Mouse (Mus musculus) midbrain, embryonic 14.5 days (tissue): Measurements from ENCODE around the gene Slc16a6. TPM values are rescaled to one million over a fixed set of nuclear protein-coding genes. Genes with fewer than 3 reads are reported as not detected.

Experiments used
- ATAC-seq: fragments of 200-750 bp; cut with Nextera tagmentation; 2 replicates; pipeline ENCODE4 v1.8.0; 2017; ENCODE audit warnings: moderate number of reproducible peaks, moderate library complexity; ENCODE audit not compliant: low FRiP score, low TSS enrichment
- DNase-seq: peaks from one replicate; pipeline ENCODE4 v3.0.0-alpha.2; 2015
- H3K27ac ChIP-seq: fragments of 300-500 bp; sonication (generic); replicated peaks from 2 replicates; pipeline ENCODE4 v1.5.1; 2014; ENCODE audit warnings: mild to moderate bottlenecking, low read depth, low read length, moderate library complexity
- H3K27me3 ChIP-seq: fragments of 300-500 bp; sonication (generic); 2 replicates; pipeline ENCODE4 v1.6.1; 2014; ENCODE audit warnings: low read length, control low read depth, mixed read lengths; ENCODE audit not compliant: control insufficient read depth, insufficient read depth
- H3K36me3 ChIP-seq: fragments of 300-500 bp; sonication (generic); 2 replicates; pipeline ENCODE4 v1.6.1; 2014; ENCODE audit warnings: low read length, control low read depth; ENCODE audit not compliant: control insufficient read depth, insufficient read depth
- H3K4me1 ChIP-seq: fragments of 300-500 bp; sonication (generic); 2 replicates; pipeline ENCODE4 v1.6.1; 2014; ENCODE audit warnings: mild to moderate bottlenecking, antibody characterized with exemption, low read length, control low read depth; ENCODE audit not compliant: control insufficient read depth, insufficient read depth
- H3K4me2 ChIP-seq: fragments of 300-500 bp; sonication (generic); 2 replicates; pipeline ENCODE4 v1.6.1; 2014; ENCODE audit warnings: mild to moderate bottlenecking, low read length, moderate library complexity
- H3K4me3 ChIP-seq: fragments of 300-500 bp; sonication (generic); replicated peaks from 2 replicates; pipeline ENCODE4 v1.5.1; 2014; ENCODE audit warnings: low read depth, low read length
- H3K9ac ChIP-seq: fragments of 300-500 bp; sonication (generic); replicated peaks from 2 replicates; pipeline ENCODE4 v1.6.1; 2014; ENCODE audit warnings: mild to moderate bottlenecking, low read length, moderate library complexity
- H3K9me3 ChIP-seq: fragments of 300-500 bp; sonication (generic); 2 replicates; pipeline ENCODE4 v1.6.1; 2016; ENCODE audit warnings: low read length, control low read depth, mixed read lengths; ENCODE audit not compliant: control insufficient read depth
- WGBS: fragments of 180-500 bp; shearing (Covaris S2); extraction: QIAGEN DNeasy Blood & Tissue Kit; methylation state at CpG from one replicate; pipeline ENCODE4 v1.1.7; 2014; 5-methylcytosine and 5-hydroxymethylcytosine counted together
- polyA plus RNA-seq: library from polyadenylated mRNA; unstranded; fragments of >200 nt; fragmentation: Nextera tagmentation; extraction: Ambion mirVana; gene quantifications from 2 replicates; pipeline ENCODE4 v1.2.1, GENCODE M21; 2014

The Slc16a6 gene
- polyA plus RNA-seq, 1 experiment from 2014 or later, result 3.1 TPM

- Histone ChIP-seq H3K27me3 (no peaks in the 10 kb centered on the region), H3K36me3 (no peaks in the 10 kb centered on the region), H3K27ac (no peak overlapping the region), H3K4me1 (no peaks in the 10 kb centered on the region), H3K4me2 (no peak overlapping the region), H3K9me3 (no peaks in the 10 kb centered on the region), H3K4me3 (no peak overlapping the region), H3K9ac (no peak overlapping the region)
- no peak for ATAC-seq
- DNase-seq, result peak; percentile 13
- 41% methylated on average over 16 of the region's 16 CpGs for WGBS
Observed at GRCm38 (mm10) chr11:109419961-109420566, 53.3 kb downstream of the Slc16a6 start.

- Histone ChIP-seq H3K36me3 (no peaks in the 10 kb centered on the region), H3K27me3 (no peaks in the 10 kb centered on the region), H3K4me2 (no peak overlapping the region), H3K4me1 (no peaks in the 10 kb centered on the region), H3K9ac (no peak overlapping the region), H3K9me3 (no peaks in the 10 kb centered on the region), H3K4me3 (no peak overlapping the region), H3K27ac (no peak overlapping the region)
- 52% methylated on average over 4 of the region's 4 CpGs for WGBS
- ATAC-seq, result no peak
- DNase-seq, result no peak
Observed at GRCm38 (mm10) chr11:109419461-109419860, 53.9 kb downstream of the Slc16a6 start.

GRCm38 (mm10) chr11:109417472-109418040, 55.8 kb downstream of the Slc16a6 start:
- H3K36me3 ChIP-seq, result no peaks in the 10 kb centered on the region
- WGBS, result 92% methylated on average over 9 of the region's 9 CpGs
- ATAC-seq (no peak), DNase-seq (no peak)
- no peaks in the 10 kb centered on the region for H3K27me3 ChIP-seq
- H3K4me3 ChIP-seq, result no peak overlapping the region
- H3K4me1 ChIP-seq, result no peaks in the 10 kb centered on the region
- H3K9me3 ChIP-seq, result no peaks in the 10 kb centered on the region
- H3K4me2 ChIP-seq, result no peak overlapping the region
- no peak overlapping the region for H3K9ac ChIP-seq
- no peak overlapping the region for H3K27ac ChIP-seq

GRCm38 (mm10) chr11:109416709-109417420, 56.5 kb downstream of the Slc16a6 start:
- H3K9me3 ChIP-seq, result no peaks in the 10 kb centered on the region
- no peak overlapping the region for H3K27ac ChIP-seq
- 85% methylated on average over 8 of the region's 8 CpGs for WGBS
- H3K9ac ChIP-seq, result no peak overlapping the region
- ATAC-seq (no peak), DNase-seq (no peak)
- H3K36me3 ChIP-seq, result no peaks in the 10 kb centered on the region
- no peaks in the 10 kb centered on the region for H3K4me1 ChIP-seq
- H3K4me3 ChIP-seq, result no peak overlapping the region
- no peak overlapping the region for H3K4me2 ChIP-seq
- H3K27me3 ChIP-seq, result no peaks in the 10 kb centered on the region

GRCm38 (mm10) chr11:109414802-109415201, 58.6 kb downstream of the Slc16a6 start:
- H3K9me3 ChIP-seq, result no peaks in the 10 kb centered on the region
- H3K27ac ChIP-seq, result no peak overlapping the region
- no peak overlapping the region for H3K4me2 ChIP-seq
- no peak for DNase-seq
- 90% methylated on average over 5 of the region's 5 CpGs for WGBS
- H3K9ac ChIP-seq, result no peak overlapping the region
- no peak overlapping the region for H3K4me3 ChIP-seq
- H3K4me1 ChIP-seq, result no peaks in the 10 kb centered on the region
- H3K27me3 ChIP-seq, result no peaks in the 10 kb centered on the region
- ATAC-seq, result no peak
- no peaks in the 10 kb centered on the region for H3K36me3 ChIP-seq

GRCm38 (mm10) chr11:109413617-109414016, 59.8 kb downstream of the Slc16a6 start, which contains the start of gene 9930022D16Rik:
Gene 9930022D16Rik (plus strand): TSS chr11:109413917.
- ATAC-seq, result no peak
- WGBS, result 92% methylated on average over 6 of the region's 6 CpGs
- H3K4me1 ChIP-seq, result no peaks in the 10 kb centered on the region

GRCm38 (mm10) chr11:109410197-109410980, 63.0 kb downstream of the Slc16a6 start:
- H3K4me2 ChIP-seq, result no peak overlapping the region
- DNase-seq, result no peak
- no peaks in the 10 kb centered on the region for H3K36me3 ChIP-seq
- H3K27me3 ChIP-seq, result no peaks in the 10 kb centered on the region
- H3K4me3 ChIP-seq, result no peak overlapping the region
- no peaks in the 10 kb centered on the region for H3K4me1 ChIP-seq
- no peak overlapping the region for H3K9ac ChIP-seq
- ATAC-seq, result no peak
- 91% methylated on average over 15 of the region's 15 CpGs for WGBS
- H3K9me3 ChIP-seq, result no peaks in the 10 kb centered on the region
- no peak overlapping the region for H3K27ac ChIP-seq

More at GRCm38 (mm10) chr11:109413617-109414016, 59.8 kb downstream of the Slc16a6 start, which contains the start of gene 9930022D16Rik:
- Histone ChIP-seq H3K9me3 (no peaks in the 10 kb centered on the region), H3K27ac (no peak within 1 kb of the TSS), H3K4me3 (no peak within 1 kb of the TSS), H3K9ac (no peak within 1 kb of the TSS), H3K36me3 (no peaks in the 10 kb centered on the region), H3K27me3 (no peaks in the 10 kb centered on the region), H3K4me2 (no peak within 1 kb of the TSS)
- DNase-seq, result no peak

GRCm38 (mm10) chr11:109406431-109406830, 67.0 kb downstream of the Slc16a6 start:
- 87% methylated on average over 5 of the region's 5 CpGs for WGBS
- no peaks in the 10 kb centered on the region for H3K36me3 ChIP-seq
- no peak overlapping the region for H3K27ac ChIP-seq
- H3K9ac ChIP-seq, result no peak overlapping the region
- no peaks in the 10 kb centered on the region for H3K9me3 ChIP-seq
- H3K4me2 ChIP-seq, result no peak overlapping the region
- H3K27me3 ChIP-seq, result no peaks in the 10 kb centered on the region
- DNase-seq, result no peak
- no peak for ATAC-seq
- no peaks in the 10 kb centered on the region for H3K4me1 ChIP-seq
- H3K4me3 ChIP-seq, result no peak overlapping the region
